ENCODE assay signal across 17 mouse cellular contexts in genomic region chr9:62506467-62507067, GRCm38 (mm10). TPM values are rescaled to one million over a fixed set of nuclear protein-coding genes. Genes with fewer than 3 reads are reported as not detected.
DNase-seq lines count a peak whose midpoint lies in the region; ATAC-seq lines count a peak whose summit lies in the region.
"Had no signal": no experiment of that assay in that cellular context is flagged by ENCODE, and none has a peak within 500 bp of the region (broad histone marks: within the 10 kb centered on the region; RNA-seq: fewer than 3 reads in every experiment).

No protein-coding gene starts in this region.

- no peaks in the 10 kb centered on the region for H3K27me3 ChIP-seq in heart, embryonic 14.5 days (ENCODE audit: control insufficient read depth, insufficient read depth, low read length)
- H3K27me3 ChIP-seq in kidney, embryonic 16.5 days (ENCODE audit: insufficient read depth, low read length) = no peaks in the 10 kb centered on the region
- H3K27me3 ChIP-seq in neural tube, embryonic 13.5 days = no peaks in the 10 kb centered on the region

- H3K4me1 ChIP-seq in heart, embryonic 14.5 days (ENCODE audit: control insufficient read depth in 2 of 2, insufficient read depth in 2 of 2, low read length in 2 of 2) = peaks cover 21 to 22% of the 10 kb centered on the region in 2 experiments
- peaks cover 18% of the 10 kb centered on the region for H3K4me1 ChIP-seq in kidney, embryonic 16.5 days (ENCODE audit: insufficient read depth, low read length)
- H3K4me1 ChIP-seq in neural tube, embryonic 13.5 days (replicated peaks) = peaks cover 59% of the 10 kb centered on the region

- H3K27ac ChIP-seq in heart, embryonic 14.5 days (replicated peaks in 1 of 2; ENCODE audit: control insufficient read depth in 1 of 2, insufficient read depth in 1 of 2, low read depth in 2 of 2, low read length in 2 of 2) = peak overlapping the region; percentile 26 to 39; a peak in 2 of 4 replicates
- H3K27ac ChIP-seq in kidney, embryonic 16.5 days (ENCODE audit: low read length) = peak overlapping the region; percentile 35
- peak overlapping the region; percentile 16; the same call in 1 of the 2 replicates for H3K27ac ChIP-seq in neural tube, embryonic 13.5 days (replicated peaks)
- H3K27ac ChIP-seq: liver, embryonic 14.5 days had no signal

- no peaks in the 10 kb centered on the region for H3K9me3 ChIP-seq in heart, embryonic 14.5 days (ENCODE audit: control insufficient read depth, low read length)
- no peaks in the 10 kb centered on the region for H3K9me3 ChIP-seq in kidney, embryonic 16.5 days (ENCODE audit: low read length)
- H3K9me3 ChIP-seq in neural tube, embryonic 13.5 days = no peaks in the 10 kb centered on the region
- H3K9me3 ChIP-seq: midbrain, embryonic 10.5 days had no signal

- H3K4me3 ChIP-seq in heart, embryonic 14.5 days (ENCODE audit: control insufficient read depth in 1 of 2, insufficient read depth in 1 of 2, low read depth in 1 of 2, low read length in 2 of 2) = no peak overlapping the region
- H3K4me3 ChIP-seq in kidney, embryonic 16.5 days (ENCODE audit: low read length) = no peak overlapping the region
- no peak overlapping the region for H3K4me3 ChIP-seq in neural tube, embryonic 13.5 days
- H3K4me3 ChIP-seq: midbrain, embryonic 10.5 days had no signal

- no peak for ATAC-seq in heart, embryonic 14.5 days (ENCODE audit: insufficient number of reproducible peaks, insufficient read depth, low FRiP score, low read depth)
- ATAC-seq in kidney, embryonic 16.5 days (ENCODE audit: low FRiP score, low TSS enrichment) = no peak
- ATAC-seq in neural tube, embryonic 13.5 days (ENCODE audit: low read depth) = no peak
- ATAC-seq: inflammation-experienced regulatory T-cells, adult 6 months had no signal

- H3K4me2 ChIP-seq in heart, embryonic 14.5 days (ENCODE audit: low read length) = no peak overlapping the region
- H3K4me2 ChIP-seq in kidney, embryonic 16.5 days (replicated peaks; ENCODE audit: low read depth, low read length) = no peak overlapping the region
- H3K4me2 ChIP-seq in neural tube, embryonic 13.5 days = no peak overlapping the region

- no peaks in the 10 kb centered on the region for H3K36me3 ChIP-seq in heart, embryonic 14.5 days (ENCODE audit: control insufficient read depth, insufficient read depth, low read length)
- H3K36me3 ChIP-seq in kidney, embryonic 16.5 days (ENCODE audit: insufficient read depth, low read length) = no peaks in the 10 kb centered on the region
- H3K36me3 ChIP-seq in neural tube, embryonic 13.5 days = no peaks in the 10 kb centered on the region
- H3K36me3 ChIP-seq: midbrain, embryonic 10.5 days had no signal

- DNase-seq in adrenal gland, adult 2 months = peak; percentile 28
- no peak for DNase-seq in adrenal gland, postnatal 14 days
- no peak for DNase-seq in heart, adult 8-10 months (ENCODE audit: low spot score)
- DNase-seq in kidney, postnatal 25 days = no peak
- no peak for DNase-seq in neural tube, embryonic 10.5 days (ENCODE audit: extremely low spot score, low spot score)
- DNase-seq: adrenal gland, postnatal 36 days; cerebellum, postnatal 36 days; kidney, adult 9 months; lung, postnatal 36 days; right cerebral cortex, postnatal 4 days; thymus, adult 18-20 months had no signal

- 47% methylated on average over 11 of the region's 11 CpGs for WGBS in heart, embryonic 14.5 days
- WGBS in kidney, embryonic 16.5 days = 63% methylated on average over 11 of the region's 11 CpGs
- WGBS in neural tube, embryonic 13.5 days = 52% methylated on average over 11 of the region's 11 CpGs

- no peak overlapping the region for H3K9ac ChIP-seq in heart, embryonic 14.5 days (ENCODE audit: low read length)
- no peak overlapping the region for H3K9ac ChIP-seq in kidney, embryonic 16.5 days (replicated peaks; ENCODE audit: low read length)
- no peak overlapping the region for H3K9ac ChIP-seq in neural tube, embryonic 13.5 days
- H3K9ac ChIP-seq: liver, embryonic 14.5 days had no signal

RNA-seq across cellular contexts. Expression of gene Coro2b, which starts 30.3 kb away (rescaled TPM):
- 10 to 100 TPM; 13.1 to 15.3 TPM for total RNA-seq in adrenal gland, adult 2 months (2021)
- 14.3 and 15.5 TPM in 2 replicates for polyA plus RNA-seq in adrenal gland, adult 2 months (2012; rRNA removed)
- total RNA-seq in adrenal gland, postnatal 14 days (2021) = 15.9 and 20.6 TPM in 2 replicates
- polyA plus RNA-seq in heart, embryonic 14.5 days (2014; fragmentation: Nextera tagmentation; extraction: Ambion mirVana) = 4.7 and 6.9 TPM in 2 replicates
- 10 to 100 TPM in 2 of 4 experiments, 1 to 10 TPM in 2; 8.6 to 12.9 (median 10.1) TPM for total RNA-seq in heart, adult 8-10 months (2022)
- polyA plus RNA-seq in kidney, embryonic 16.5 days (2015; fragmentation: Nextera tagmentation; extraction: Ambion mirVana) = 19.9 and 22.1 TPM in 2 replicates
- 41.5 and 43.8 TPM in 2 replicates for polyA plus RNA-seq in neural tube, embryonic 13.5 days (2015; fragmentation: Nextera tagmentation; extraction: Ambion mirVana)
